Mouse (Mus musculus): ENCODE data around the gene Car3. TPM values are rescaled to one million over a fixed set of nuclear protein-coding genes. Genes with fewer than 3 reads are reported as not detected.

Car3 gene
- polyA plus RNA-seq, 1 experiment from 2014 or later = 5.3 TPM

DNA sequence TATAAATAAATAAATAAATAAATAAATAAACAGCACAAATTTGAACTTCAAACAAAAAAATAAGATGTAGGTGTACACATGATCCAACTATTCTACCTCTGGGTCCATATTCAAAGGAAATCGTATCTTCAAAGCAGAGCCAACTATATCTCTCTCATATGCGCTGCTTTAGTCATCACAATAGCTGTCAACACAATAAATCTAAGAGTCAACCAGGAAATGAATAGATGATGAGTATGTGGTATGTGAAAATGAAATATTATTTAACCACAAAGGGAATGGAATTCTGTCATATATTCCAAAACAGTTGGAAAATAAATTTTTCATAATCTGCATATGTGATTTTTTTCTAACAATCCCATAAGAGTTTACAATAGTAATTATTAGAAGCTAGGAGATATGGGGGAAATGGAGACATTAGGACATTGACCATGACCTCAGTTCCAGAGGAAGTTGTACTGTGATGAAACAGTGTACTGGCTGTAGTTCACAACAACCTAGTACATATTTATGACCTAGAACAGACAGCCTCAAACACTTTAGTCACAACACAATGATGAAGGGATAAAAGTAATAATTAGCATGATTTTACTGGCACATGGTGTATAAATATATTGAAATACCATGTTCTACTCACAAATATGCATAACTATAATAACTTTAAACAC, 14.6 kb upstream of the Car3 start:
- H3K36me3 ChIP-seq (ENCODE audit: control insufficient read depth, insufficient read depth, low read length) = no peaks in the 10 kb centered on the region
- no peaks in the 10 kb centered on the region for H3K27me3 ChIP-seq (replicated peaks; ENCODE audit: control insufficient read depth, insufficient read depth, low read length)
- H3K27ac ChIP-seq (ENCODE audit: low read depth) = no peak overlapping the region
- no peaks in the 10 kb centered on the region for H3K4me1 ChIP-seq (replicated peaks; ENCODE audit: control insufficient read depth, insufficient read depth, low read length)
- no peak overlapping the region for H3K9ac ChIP-seq (ENCODE audit: low read length)
- H3K4me2 ChIP-seq (ENCODE audit: low read length) = no peak overlapping the region
- no peak for DNase-seq (ENCODE audit: low spot score)
- no peaks in the 10 kb centered on the region for H3K9me3 ChIP-seq (ENCODE audit: control insufficient read depth, low read length)
- ATAC-seq (replicated peaks; ENCODE audit: low FRiP score, low TSS enrichment, low read depth) = no peak
- WGBS = 95% methylated on average over 2 of the region's 2 CpGs
- no peak overlapping the region for H3K4me3 ChIP-seq (ENCODE audit: low read depth, low read length)

DNA sequence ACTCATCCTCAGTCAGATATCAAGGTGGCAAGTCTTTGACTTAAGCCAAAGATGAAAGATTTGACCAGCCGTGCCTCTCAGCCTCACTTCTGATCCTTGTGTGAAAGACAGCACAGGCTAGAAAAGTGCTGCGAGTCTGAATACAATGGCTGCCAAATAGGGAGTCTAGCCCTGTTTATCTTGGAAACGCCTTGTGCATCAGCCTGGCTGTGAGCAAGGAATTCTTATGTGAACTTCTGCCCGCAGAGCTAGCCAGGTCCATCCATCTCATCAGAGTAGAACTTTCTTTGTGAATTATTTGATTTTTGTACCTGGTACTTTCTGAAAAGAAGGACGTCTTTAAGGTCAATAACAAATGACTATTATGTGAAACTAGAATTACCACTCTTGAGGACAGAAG, 9.3 kb upstream of the Car3 start:
- no peak overlapping the region for H3K9ac ChIP-seq (ENCODE audit: low read length)
- H3K4me2 ChIP-seq (ENCODE audit: low read length) = no peak overlapping the region
- H3K36me3 ChIP-seq (ENCODE audit: control insufficient read depth, insufficient read depth, low read length) = no peaks in the 10 kb centered on the region
- no peaks in the 10 kb centered on the region for H3K4me1 ChIP-seq (replicated peaks; ENCODE audit: control insufficient read depth, insufficient read depth, low read length)
- ATAC-seq (replicated peaks; ENCODE audit: low FRiP score, low TSS enrichment, low read depth) (no peak), DNase-seq (ENCODE audit: low spot score) (no peak)
- no peak overlapping the region for H3K27ac ChIP-seq (ENCODE audit: low read depth)
- no peak overlapping the region for H3K4me3 ChIP-seq (ENCODE audit: low read depth, low read length)
- H3K27me3 ChIP-seq (replicated peaks; ENCODE audit: control insufficient read depth, insufficient read depth, low read length) = no peaks in the 10 kb centered on the region
- H3K9me3 ChIP-seq (ENCODE audit: control insufficient read depth, low read length) = no peaks in the 10 kb centered on the region
- WGBS = 64% methylated on average over 5 of the region's 5 CpGs

DNA sequence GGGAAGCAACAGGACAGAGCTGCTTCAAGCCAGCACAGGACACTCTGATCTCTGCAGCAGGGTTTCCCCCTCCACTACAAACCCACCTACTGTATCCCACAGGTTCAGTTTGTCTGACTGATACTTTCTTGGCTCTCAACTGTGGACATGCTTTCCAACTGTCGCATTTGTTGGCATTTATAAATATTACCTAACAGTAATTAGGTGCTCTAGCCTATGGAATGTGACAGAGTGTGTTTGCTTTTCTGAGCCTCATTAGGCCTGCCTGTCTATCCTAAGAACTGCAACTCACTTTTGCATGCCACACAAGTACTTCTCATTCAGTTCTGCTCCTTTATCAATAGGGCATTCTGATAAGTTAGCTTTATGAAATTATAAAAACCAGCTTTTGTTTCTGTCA, 8.9 kb upstream of the Car3 start:
- H3K9me3 ChIP-seq (ENCODE audit: control insufficient read depth, low read length) = no peaks in the 10 kb centered on the region
- ATAC-seq (replicated peaks; ENCODE audit: low FRiP score, low TSS enrichment, low read depth) = no peak
- no peak for DNase-seq (ENCODE audit: low spot score)
- H3K9ac ChIP-seq (ENCODE audit: low read length) = no peak overlapping the region
- no peaks in the 10 kb centered on the region for H3K36me3 ChIP-seq (ENCODE audit: control insufficient read depth, insufficient read depth, low read length)
- H3K27ac ChIP-seq (ENCODE audit: low read depth) = no peak overlapping the region
- no peaks in the 10 kb centered on the region for H3K4me1 ChIP-seq (replicated peaks; ENCODE audit: control insufficient read depth, insufficient read depth, low read length)
- no peak overlapping the region for H3K4me3 ChIP-seq (ENCODE audit: low read depth, low read length)
- 55% methylated on average over 1 of the region's 1 CpGs for WGBS
- H3K27me3 ChIP-seq (replicated peaks; ENCODE audit: control insufficient read depth, insufficient read depth, low read length) = no peaks in the 10 kb centered on the region
- H3K4me2 ChIP-seq (ENCODE audit: low read length) = no peak overlapping the region

GRCm38 (mm10) chr3:14857874-14858273, 5.4 kb upstream of the Car3 start:
- no peak for ATAC-seq (replicated peaks; ENCODE audit: low FRiP score, low TSS enrichment, low read depth)
- Histone ChIP-seq H3K4me1 (replicated peaks; ENCODE audit: control insufficient read depth, insufficient read depth, low read length) (0 out of 2 replicates have a peak, but pooled peaks cover 4% of the 10 kb centered on the region), H3K9me3 (ENCODE audit: control insufficient read depth, low read length) (no peaks in the 10 kb centered on the region), H3K4me3 (ENCODE audit: low read depth, low read length) (no peak overlapping the region), H3K9ac (ENCODE audit: low read length) (no peak overlapping the region), H3K4me2 (ENCODE audit: low read length) (no peak overlapping the region), H3K27me3 (replicated peaks; ENCODE audit: control insufficient read depth, insufficient read depth, low read length) (no peaks in the 10 kb centered on the region), H3K36me3 (ENCODE audit: control insufficient read depth, insufficient read depth, low read length) (no peaks in the 10 kb centered on the region), H3K27ac (ENCODE audit: low read depth) (no peak overlapping the region)
- DNase-seq (ENCODE audit: low spot score) = no peak
- WGBS = 77% methylated on average over 3 of the region's 3 CpGs

- no peak for ATAC-seq (replicated peaks; ENCODE audit: low FRiP score, low TSS enrichment, low read depth)
- 71% methylated on average over 3 of the region's 3 CpGs for WGBS
- no peak overlapping the region for H3K27ac ChIP-seq (ENCODE audit: low read depth)
- H3K9me3 ChIP-seq (ENCODE audit: control insufficient read depth, low read length) = no peaks in the 10 kb centered on the region
- H3K4me3 ChIP-seq (ENCODE audit: low read depth, low read length) = no peak overlapping the region
- no peaks in the 10 kb centered on the region for H3K36me3 ChIP-seq (ENCODE audit: control insufficient read depth, insufficient read depth, low read length)
- H3K4me2 ChIP-seq (ENCODE audit: low read length) = no peak overlapping the region
- no peak for DNase-seq (ENCODE audit: low spot score)
- H3K27me3 ChIP-seq (replicated peaks; ENCODE audit: control insufficient read depth, insufficient read depth, low read length) = no peaks in the 10 kb centered on the region
- 0 out of 2 replicates have a peak, but pooled peaks cover 4% of the 10 kb centered on the region for H3K4me1 ChIP-seq (replicated peaks; ENCODE audit: control insufficient read depth, insufficient read depth, low read length)
- H3K9ac ChIP-seq (ENCODE audit: low read length) = no peak overlapping the region
Measured at GRCm38 (mm10) chr3:14860291-14860690, 3.0 kb upstream of the Car3 start.

DNA sequence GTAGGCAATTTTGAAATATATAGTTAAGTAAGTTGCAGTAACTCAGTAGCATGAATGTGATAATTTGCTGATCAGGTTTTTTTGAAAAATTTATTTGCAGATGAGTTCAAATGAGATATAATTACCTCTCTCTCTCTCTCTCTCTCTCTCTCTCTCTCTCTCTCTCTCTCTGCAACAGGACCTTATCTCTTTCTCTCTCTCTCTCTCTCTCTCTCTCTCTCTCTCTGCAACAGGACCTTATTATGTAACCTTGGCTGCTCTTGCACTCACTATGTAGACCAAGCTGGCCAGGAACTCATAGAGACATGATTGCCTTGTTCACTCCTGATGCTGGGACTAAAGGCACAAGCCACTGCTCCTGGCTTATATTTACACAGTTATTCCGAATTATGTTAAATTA, 2.1 kb upstream of the Car3 start:
- Histone ChIP-seq H3K9me3 (ENCODE audit: control insufficient read depth, low read length) (no peaks in the 10 kb centered on the region), H3K4me1 (replicated peaks; ENCODE audit: control insufficient read depth, insufficient read depth, low read length) (0 out of 2 replicates have a peak, but pooled peaks cover 4% of the 10 kb centered on the region), H3K4me3 (ENCODE audit: low read depth, low read length) (no peak overlapping the region), H3K27ac (ENCODE audit: low read depth) (no peak overlapping the region), H3K27me3 (replicated peaks; ENCODE audit: control insufficient read depth, insufficient read depth, low read length) (no peaks in the 10 kb centered on the region), H3K9ac (ENCODE audit: low read length) (no peak overlapping the region), H3K36me3 (ENCODE audit: control insufficient read depth, insufficient read depth, low read length) (no peaks in the 10 kb centered on the region), H3K4me2 (ENCODE audit: low read length) (no peak overlapping the region)
- 86% methylated on average over 1 of the region's 1 CpGs for WGBS
- ATAC-seq (replicated peaks; ENCODE audit: low FRiP score, low TSS enrichment, low read depth) = no peak
- DNase-seq (ENCODE audit: low spot score) = no peak

GRCm38 (mm10) chr3:14861787-14862186, 1.5 kb upstream of the Car3 start:
- Histone ChIP-seq H3K4me2 (ENCODE audit: low read length) (peak overlapping the region; percentile 72; the same call in 1 of the 2 replicates), H3K9ac (ENCODE audit: low read length) (no peak overlapping the region), H3K4me3 (ENCODE audit: low read depth, low read length) (no peak overlapping the region), H3K27me3 (replicated peaks; ENCODE audit: control insufficient read depth, insufficient read depth, low read length) (no peaks in the 10 kb centered on the region), H3K9me3 (ENCODE audit: control insufficient read depth, low read length) (no peaks in the 10 kb centered on the region), H3K27ac (ENCODE audit: low read depth) (no peak overlapping the region), H3K36me3 (ENCODE audit: control insufficient read depth, insufficient read depth, low read length) (no peaks in the 10 kb centered on the region), H3K4me1 (replicated peaks; ENCODE audit: control insufficient read depth, insufficient read depth, low read length) (0 out of 2 replicates have a peak, but pooled peaks cover 4% of the 10 kb centered on the region)
- WGBS = 39% methylated on average over 4 of the region's 4 CpGs
- ATAC-seq (replicated peaks; ENCODE audit: low FRiP score, low TSS enrichment, low read depth) = no peak
- no peak for DNase-seq (ENCODE audit: low spot score)

GRCm38 (mm10) chr3:14862654-14863021, 674 bp upstream of the Car3 start:
- ATAC-seq (replicated peaks; ENCODE audit: low FRiP score, low TSS enrichment, low read depth) (peak; percentile 43; the same call in 1 of the 2 replicates), DNase-seq (ENCODE audit: low spot score) (no peak)
- H3K27me3 ChIP-seq (replicated peaks; ENCODE audit: control insufficient read depth, insufficient read depth, low read length) = no peaks in the 10 kb centered on the region
- peak overlapping the region; percentile 38 for H3K4me3 ChIP-seq (ENCODE audit: low read depth, low read length)
- 2% methylated on average over 9 of the region's 9 CpGs for WGBS
- H3K4me2 ChIP-seq (ENCODE audit: low read length) = peak overlapping the region; percentile 72
- H3K4me1 ChIP-seq (replicated peaks; ENCODE audit: control insufficient read depth, insufficient read depth, low read length) = 0 out of 2 replicates have a peak, but pooled peaks cover 4% of the 10 kb centered on the region
- H3K27ac ChIP-seq (ENCODE audit: low read depth) = no peak overlapping the region
- H3K36me3 ChIP-seq (ENCODE audit: control insufficient read depth, insufficient read depth, low read length) = no peaks in the 10 kb centered on the region
- H3K9ac ChIP-seq (ENCODE audit: low read length) = peak overlapping the region; percentile 40
- H3K9me3 ChIP-seq (ENCODE audit: control insufficient read depth, low read length) = no peaks in the 10 kb centered on the region

- H3K4me1 ChIP-seq (replicated peaks; ENCODE audit: control insufficient read depth, insufficient read depth, low read length) = 0 out of 2 replicates have a peak, but pooled peaks cover 4% of the 10 kb centered on the region
- 86% methylated on average over 2 of the region's 2 CpGs for WGBS
- H3K4me2 ChIP-seq (ENCODE audit: low read length) = no peak overlapping the region
- H3K4me3 ChIP-seq (ENCODE audit: low read depth, low read length) = no peak overlapping the region
- ATAC-seq (replicated peaks; ENCODE audit: low FRiP score, low TSS enrichment, low read depth) = no peak
- no peak overlapping the region for H3K27ac ChIP-seq (ENCODE audit: low read depth)
- H3K27me3 ChIP-seq (replicated peaks; ENCODE audit: control insufficient read depth, insufficient read depth, low read length) = no peaks in the 10 kb centered on the region
- H3K36me3 ChIP-seq (ENCODE audit: control insufficient read depth, insufficient read depth, low read length) = no peaks in the 10 kb centered on the region
- no peak for DNase-seq (ENCODE audit: low spot score)
- H3K9me3 ChIP-seq (ENCODE audit: control insufficient read depth, low read length) = no peaks in the 10 kb centered on the region
- no peak overlapping the region for H3K9ac ChIP-seq (ENCODE audit: low read length)
Measured at GRCm38 (mm10) chr3:14863922-14864321, 610 bp downstream of the Car3 start.
